Mouse (Mus musculus): ENCODE results near the gene Ccer1.

Ccer1 gene

GRCm38 (mm10) chr10:97692913-97693312 is at the start of gene Ccer1:
TSS of gene Ccer1 (plus strand) at chr10:97693059.
- in situ Hi-C loops (cut with MboI; ENCODE audit: low pct_unique_long_range_greater_than_20kb in 1 of 2, low sequenced_read_pairs in 2 of 2, unreplicated experiment in 1 of 2), result loop anchor here (10.0 to 25.0 kb wide), 2 partner anchors 318 to 331 kb away; no protein-coding TSS in a partner anchor

- in situ Hi-C loops (cut with MboI; ENCODE audit: low pct_unique_long_range_greater_than_20kb in 1 of 2, low sequenced_read_pairs in 2 of 2, unreplicated experiment in 1 of 2), result no loop called here
Observed at GRCm38 (mm10) chr10:97643768-97644167, 49.1 kb upstream of the Ccer1 start, which contains the start of gene Epyc. TSS of gene Epyc (plus strand) at chr10:97644068.

- in situ Hi-C loops (cut with MboI; ENCODE audit: low pct_unique_long_range_greater_than_20kb in 1 of 2, low sequenced_read_pairs in 2 of 2, unreplicated experiment in 1 of 2), result no loop called here
Observed at GRCm38 (mm10) chr10:97650334-97650733, 42.5 kb upstream of the Ccer1 start.

- in situ Hi-C loops (cut with MboI; ENCODE audit: low pct_unique_long_range_greater_than_20kb in 1 of 2, low sequenced_read_pairs in 2 of 2, unreplicated experiment in 1 of 2), result no loop called here
Observed at GRCm38 (mm10) chr10:97659489-97659888, 33.4 kb upstream of the Ccer1 start.

- in situ Hi-C loops (cut with MboI; ENCODE audit: low pct_unique_long_range_greater_than_20kb in 1 of 2, low sequenced_read_pairs in 2 of 2, unreplicated experiment in 1 of 2), result no loop called here
Observed at GRCm38 (mm10) chr10:97668656-97669055, 24.2 kb upstream of the Ccer1 start.

- in situ Hi-C loops (cut with MboI; ENCODE audit: low pct_unique_long_range_greater_than_20kb in 1 of 2, low sequenced_read_pairs in 2 of 2, unreplicated experiment in 1 of 2), result no loop called here
Observed at GRCm38 (mm10) chr10:97670202-97670601, 22.7 kb upstream of the Ccer1 start.

GRCm38 (mm10) chr10:97673239-97673638 is 19.6 kb upstream of the Ccer1 start:
- in situ Hi-C loops (cut with MboI; ENCODE audit: low pct_unique_long_range_greater_than_20kb in 1 of 2, low sequenced_read_pairs in 2 of 2, unreplicated experiment in 1 of 2), result no loop called here

- in situ Hi-C loops (cut with MboI; ENCODE audit: low pct_unique_long_range_greater_than_20kb in 1 of 2, low sequenced_read_pairs in 2 of 2, unreplicated experiment in 1 of 2), result loop anchor here in 1 of 2 experiments (25.0 kb wide), 1 partner anchor 321 kb away; no protein-coding TSS in a partner anchor
Observed at GRCm38 (mm10) chr10:97682981-97683380, 9.9 kb upstream of the Ccer1 start.

GRCm38 (mm10) chr10:97687198-97687597 is 5.7 kb upstream of the Ccer1 start:
- in situ Hi-C loops (cut with MboI; ENCODE audit: low pct_unique_long_range_greater_than_20kb in 1 of 2, low sequenced_read_pairs in 2 of 2, unreplicated experiment in 1 of 2), result loop anchor here in 1 of 2 experiments (25.0 kb wide), 1 partner anchor 325 kb away; no protein-coding TSS in a partner anchor

- in situ Hi-C loops (cut with MboI; ENCODE audit: low pct_unique_long_range_greater_than_20kb in 1 of 2, low sequenced_read_pairs in 2 of 2, unreplicated experiment in 1 of 2), result loop anchor here in 1 of 2 experiments (25.0 kb wide), 1 partner anchor 327 kb away; no protein-coding TSS in a partner anchor
Observed at GRCm38 (mm10) chr10:97689425-97689824, 3.4 kb upstream of the Ccer1 start.

- in situ Hi-C loops (cut with MboI; ENCODE audit: low pct_unique_long_range_greater_than_20kb in 1 of 2, low sequenced_read_pairs in 2 of 2, unreplicated experiment in 1 of 2), result loop anchor here (10.0 to 25.0 kb wide), 2 partner anchors 319 to 331 kb away; no protein-coding TSS in a partner anchor
Observed at GRCm38 (mm10) chr10:97693398-97694135, 708 bp downstream of the Ccer1 start.

- in situ Hi-C loops (cut with MboI; ENCODE audit: low pct_unique_long_range_greater_than_20kb in 1 of 2, low sequenced_read_pairs in 2 of 2, unreplicated experiment in 1 of 2), result no loop called here
Observed at GRCm38 (mm10) chr10:97702321-97702720, 9.5 kb downstream of the Ccer1 start.

GRCm38 (mm10) chr10:97704562-97704961 is 11.7 kb downstream of the Ccer1 start:
- in situ Hi-C loops (cut with MboI; ENCODE audit: low pct_unique_long_range_greater_than_20kb in 1 of 2, low sequenced_read_pairs in 2 of 2, unreplicated experiment in 1 of 2), result no loop called here

GRCm38 (mm10) chr10:97712687-97713086 is 19.8 kb downstream of the Ccer1 start:
- in situ Hi-C loops (cut with MboI; ENCODE audit: low pct_unique_long_range_greater_than_20kb in 1 of 2, low sequenced_read_pairs in 2 of 2, unreplicated experiment in 1 of 2), result no loop called here

- in situ Hi-C loops (cut with MboI; ENCODE audit: low pct_unique_long_range_greater_than_20kb in 1 of 2, low sequenced_read_pairs in 2 of 2, unreplicated experiment in 1 of 2), result no loop called here
Observed at GRCm38 (mm10) chr10:97714584-97714983, 21.7 kb downstream of the Ccer1 start.

GRCm38 (mm10) chr10:97715289-97715906 is 22.5 kb downstream of the Ccer1 start:
- in situ Hi-C loops (cut with MboI; ENCODE audit: low pct_unique_long_range_greater_than_20kb in 1 of 2, low sequenced_read_pairs in 2 of 2, unreplicated experiment in 1 of 2), result no loop called here

- in situ Hi-C loops (cut with MboI; ENCODE audit: low pct_unique_long_range_greater_than_20kb in 1 of 2, low sequenced_read_pairs in 2 of 2, unreplicated experiment in 1 of 2), result no loop called here
Observed at GRCm38 (mm10) chr10:97717233-97717632, 24.4 kb downstream of the Ccer1 start.

GRCm38 (mm10) chr10:97718021-97718420 is 25.2 kb downstream of the Ccer1 start:
- in situ Hi-C loops (cut with MboI; ENCODE audit: low pct_unique_long_range_greater_than_20kb in 1 of 2, low sequenced_read_pairs in 2 of 2, unreplicated experiment in 1 of 2), result no loop called here

- in situ Hi-C loops (cut with MboI; ENCODE audit: low pct_unique_long_range_greater_than_20kb in 1 of 2, low sequenced_read_pairs in 2 of 2, unreplicated experiment in 1 of 2), result no loop called here
Observed at GRCm38 (mm10) chr10:97720625-97721024, 27.8 kb downstream of the Ccer1 start.

Data from mouse embryonic stem cell (cell line).